Mouse (Mus musculus): ENCODE data around the gene Pi4kb.

DNA sequence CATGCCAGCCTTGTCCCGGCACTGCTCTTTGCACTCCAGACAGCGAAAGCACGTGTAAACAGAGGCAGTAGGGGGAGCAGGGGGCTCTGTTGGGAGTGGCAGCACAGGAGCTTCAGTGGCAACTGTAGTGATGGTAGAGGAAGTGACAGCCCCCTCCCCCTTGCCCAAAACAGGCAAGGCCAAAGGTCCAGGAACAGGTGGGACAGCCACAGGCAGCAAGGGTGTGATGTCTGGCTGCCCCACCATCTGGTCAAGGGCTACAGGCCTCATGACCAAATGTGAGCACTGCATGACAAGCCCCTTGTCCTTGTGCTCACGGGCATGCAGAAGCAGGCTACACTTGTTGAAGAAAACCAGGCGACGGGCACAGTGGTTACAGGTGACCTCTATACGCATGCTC is 35.9 kb downstream of the Pi4kb start:
- TF ChIP-seq CTCF (IDR thresholded peaks at IDR 0.05; ENCODE audit: extremely low read depth, insufficient read depth, insufficient read length, insufficient replicate concordance): no peak
- TF ChIP-seq POLR2A (IDR thresholded peaks at IDR 0.05; ENCODE audit: low read depth, low read length): no peak

Data from spleen, adult 2 months (tissue).